Mouse (Mus musculus) induced T-regulatory cell, adult 2 months (primary cell): ENCODE data around the gene Car10.

Experiments
- DNase-seq: peaks from one replicate; pipeline ENCODE4 v3.0.0-alpha.2; 2012; ENCODE audit warnings: low read depth

Gene Car10

DNA sequence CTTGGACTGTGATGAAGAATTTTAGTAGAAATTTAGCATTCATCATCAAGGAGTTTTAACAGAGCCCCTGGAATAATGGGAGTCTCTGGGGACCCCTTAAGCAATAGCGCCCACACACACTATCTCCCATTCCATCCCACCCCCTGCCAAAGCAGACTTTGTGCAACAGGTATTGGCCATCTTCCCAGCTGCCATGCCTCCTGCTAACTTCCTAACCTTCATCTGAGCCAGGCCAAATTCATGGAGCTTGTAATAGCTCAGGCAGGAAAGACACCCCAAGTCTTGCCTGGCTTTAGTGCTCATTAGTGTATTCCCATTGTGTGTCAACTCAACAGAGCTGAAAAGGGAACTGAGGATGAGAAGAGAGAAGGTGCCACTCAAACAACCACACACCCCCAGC is 481.8 kb downstream of the Car10 start:
- DNase-seq: no peak

DNA sequence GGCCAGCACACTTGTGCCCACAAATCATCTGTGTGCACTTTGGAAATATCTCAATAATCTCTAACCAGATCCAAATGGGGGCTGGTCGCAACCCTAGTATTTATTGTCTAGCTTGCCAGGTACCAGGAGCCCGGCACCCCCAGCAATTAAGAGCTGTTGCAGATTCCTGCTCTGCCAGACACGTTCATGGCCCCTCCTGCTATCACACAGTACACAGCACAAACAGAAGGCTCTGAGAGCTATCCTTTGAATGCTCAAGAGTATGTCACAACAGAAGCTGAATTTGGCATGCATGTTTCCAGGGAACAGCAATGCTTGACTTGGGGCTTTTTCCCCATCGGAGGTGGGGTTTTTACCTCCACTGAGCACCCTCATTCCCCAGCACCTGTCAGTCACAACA is 483.5 kb downstream of the Car10 start:
- no peak for DNase-seq

DNA sequence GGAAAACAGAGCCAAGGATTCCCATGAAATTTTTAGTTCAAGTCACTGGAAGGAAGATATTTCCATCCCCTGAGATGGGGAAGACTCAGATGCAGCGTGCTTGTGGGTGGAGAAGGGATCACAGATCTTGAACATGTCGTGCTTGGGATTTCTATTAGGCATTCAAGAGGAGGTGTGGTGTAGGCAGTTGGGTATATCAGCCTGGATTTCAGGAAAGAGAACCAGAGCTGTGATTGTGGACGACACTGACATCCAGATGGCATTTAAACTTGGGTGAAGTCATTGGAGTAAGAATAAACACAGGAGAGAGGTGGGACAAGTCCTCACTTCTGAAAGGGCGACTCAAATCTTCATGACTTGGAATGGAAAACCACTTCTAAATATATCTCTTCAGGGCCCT is 490.0 kb downstream of the Car10 start:
- no peak for DNase-seq

DNA sequence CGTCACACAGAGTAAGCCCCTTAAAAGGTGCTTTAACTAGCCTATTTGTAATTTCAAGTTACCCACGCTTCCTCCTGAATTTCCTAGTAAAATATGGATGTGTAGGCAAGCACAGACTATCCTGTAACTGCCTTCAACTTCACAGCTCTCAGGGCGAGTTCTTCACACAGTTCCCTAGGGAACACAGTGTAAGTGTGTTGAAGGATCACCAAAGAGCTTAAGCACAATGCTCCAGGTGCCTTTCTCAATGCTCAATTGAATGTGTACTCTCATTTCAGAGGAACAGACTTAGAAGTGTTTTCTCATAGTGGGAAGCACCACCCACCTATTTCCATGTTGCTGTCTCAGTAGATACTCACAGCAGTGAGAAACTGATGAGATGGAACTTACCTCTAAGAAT is 492.8 kb downstream of the Car10 start:
- no peak for DNase-seq

DNA sequence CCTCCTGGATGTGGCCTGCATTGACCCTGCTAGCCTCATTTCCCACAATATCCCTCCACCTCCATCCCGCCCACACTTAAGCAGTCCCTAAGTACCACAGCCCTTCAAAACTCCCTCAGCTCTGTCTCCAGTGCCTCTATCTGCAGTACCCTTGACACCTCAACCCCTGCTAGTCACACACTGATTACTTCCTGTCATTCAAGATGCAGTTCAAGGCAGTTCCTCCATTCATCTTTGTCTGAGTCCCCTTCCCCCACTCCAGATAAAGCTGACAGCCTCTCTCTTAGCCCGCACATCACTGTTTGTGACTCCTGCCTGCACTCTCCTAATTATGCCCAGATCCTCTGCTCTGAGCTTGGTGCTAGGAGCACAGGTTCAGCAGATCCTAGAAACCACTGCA is 496.2 kb downstream of the Car10 start:
- no peak for DNase-seq

DNA sequence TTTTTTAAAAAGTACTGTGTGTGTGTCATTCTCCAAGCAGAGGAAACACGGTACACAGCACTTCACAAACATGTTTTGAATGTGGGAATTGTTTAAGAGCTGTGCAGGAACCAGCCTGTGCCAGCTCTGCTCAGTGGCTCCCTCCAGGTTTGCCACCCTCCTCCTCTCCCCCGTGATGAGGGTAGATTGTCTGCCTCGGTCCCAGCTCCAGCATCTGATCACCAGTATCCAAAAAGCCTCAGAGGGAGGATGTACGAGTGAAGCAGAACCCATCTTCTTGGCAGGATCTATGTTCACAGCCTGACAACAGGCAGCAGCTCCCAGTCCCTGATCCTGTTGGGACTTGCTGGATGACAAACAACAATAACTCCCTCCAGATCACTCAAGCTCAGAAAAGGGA is 500.3 kb downstream of the Car10 start:
- no peak for DNase-seq

DNA sequence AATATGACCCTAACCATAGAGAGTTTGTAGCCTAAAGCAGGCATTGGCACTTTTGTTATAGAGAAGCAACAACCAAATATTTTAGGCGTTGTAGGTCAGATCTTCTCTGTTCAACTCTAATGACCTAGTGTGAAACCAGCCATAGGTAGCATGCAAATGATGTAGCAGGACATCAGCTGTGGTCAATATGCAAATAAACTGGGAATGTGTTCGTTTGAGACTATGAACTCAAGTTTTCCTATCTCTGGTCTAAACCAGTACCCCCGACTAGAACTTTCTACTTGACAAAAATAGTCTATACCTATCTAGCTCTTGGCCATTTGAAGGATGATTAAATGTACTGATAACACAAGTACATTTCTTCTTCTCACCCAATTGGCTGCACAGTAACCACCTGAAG is 501.9 kb downstream of the Car10 start:
- DNase-seq: no peak

DNA sequence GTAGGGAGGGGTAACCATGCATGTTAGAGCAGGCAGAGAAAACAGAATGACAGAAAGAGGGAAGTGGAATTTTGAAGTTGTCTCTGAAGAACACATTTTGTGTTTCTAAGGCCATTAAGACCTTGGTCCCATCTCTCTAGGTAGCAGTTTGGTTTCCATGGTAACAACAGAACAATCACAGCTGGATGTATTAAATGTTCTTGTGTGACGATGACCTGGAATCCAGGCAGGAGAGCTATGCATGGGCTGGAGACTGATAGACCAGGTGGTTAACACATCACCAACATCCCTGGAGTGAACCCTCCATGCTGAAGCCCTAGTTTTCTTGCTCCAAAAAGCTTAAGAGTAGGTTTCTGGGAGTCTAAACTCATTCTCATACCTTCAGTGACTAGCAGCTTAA is 505.7 kb downstream of the Car10 start:
- no peak for DNase-seq

DNA sequence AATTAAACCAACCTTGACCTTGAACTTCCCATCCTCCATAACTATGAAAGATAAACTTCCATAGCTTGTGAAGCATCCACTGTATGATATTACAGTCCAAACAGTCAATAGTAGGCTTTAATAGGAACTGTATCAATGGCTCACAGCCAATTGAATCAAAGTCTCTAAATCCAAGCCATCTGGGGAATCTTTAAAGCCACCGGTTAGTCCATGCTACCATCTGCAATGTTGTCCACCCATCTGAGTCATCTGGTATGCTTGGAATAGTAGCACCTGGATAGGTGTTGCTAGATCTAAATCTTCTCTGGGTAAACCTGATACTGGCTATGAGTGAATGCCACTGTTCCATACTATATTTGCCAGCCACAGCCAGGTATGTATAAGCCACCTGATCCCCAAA is 509.3 kb downstream of the Car10 start:
- DNase-seq: no peak

DNA sequence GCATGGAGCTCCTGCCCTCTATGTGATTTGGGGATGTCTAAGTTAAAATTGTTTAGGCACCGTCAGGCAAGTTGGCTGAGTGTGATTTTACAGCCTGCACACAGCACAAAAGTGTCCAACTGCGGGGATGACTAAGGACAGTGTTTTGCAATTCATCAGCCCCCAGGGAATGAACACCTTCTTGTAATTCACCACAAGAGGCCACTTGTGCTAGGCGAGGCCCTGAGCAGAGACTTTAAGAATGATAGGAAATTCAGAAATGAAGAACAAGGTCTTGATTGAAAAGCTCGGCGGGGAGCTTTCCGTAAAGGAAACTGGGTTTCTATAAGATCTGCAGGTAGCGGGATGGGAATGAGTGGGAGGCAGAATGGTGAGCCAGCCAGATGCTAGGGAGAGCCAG is 510.9 kb downstream of the Car10 start:
- no peak for DNase-seq

DNA sequence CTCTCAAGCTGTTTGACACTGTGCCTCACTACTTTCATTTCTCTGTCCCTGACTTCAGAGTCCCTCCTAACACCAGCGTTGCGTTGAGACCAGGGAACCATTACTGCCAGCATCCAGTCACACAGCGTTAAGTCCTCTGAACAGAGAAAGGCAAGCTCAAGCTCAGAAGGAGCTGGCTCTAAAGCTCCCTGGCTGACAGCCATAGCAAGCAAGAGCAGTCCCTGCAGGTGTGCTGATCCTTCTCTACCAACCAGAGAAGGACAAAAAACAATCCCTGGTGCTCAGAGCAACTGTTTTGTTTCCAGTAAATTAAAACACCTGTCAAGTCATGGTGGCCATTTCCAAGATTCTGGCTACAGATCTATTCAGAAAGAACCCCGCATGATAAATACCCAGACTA is 514.2 kb downstream of the Car10 start:
- DNase-seq: no peak

DNA sequence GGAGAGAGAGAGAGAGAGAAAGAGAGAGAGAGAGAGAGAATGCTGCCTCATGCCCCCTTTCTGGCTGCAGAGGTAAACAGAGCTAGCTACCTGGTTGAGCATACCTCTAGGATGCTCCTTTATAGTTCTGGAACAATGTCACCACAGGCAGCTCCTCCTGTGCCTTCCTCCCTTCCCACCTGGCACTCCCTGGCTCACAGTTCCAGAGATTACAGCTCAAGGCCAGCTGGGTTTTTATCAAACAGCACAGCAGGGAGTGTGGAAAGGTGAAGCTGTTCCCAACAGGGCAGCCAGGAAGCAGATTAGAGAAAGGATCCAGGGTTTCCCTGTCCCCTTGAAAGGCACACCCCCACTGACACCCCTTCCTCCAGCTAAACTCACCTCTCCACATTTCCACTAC is 517.0 kb downstream of the Car10 start:
- no peak for DNase-seq

DNA sequence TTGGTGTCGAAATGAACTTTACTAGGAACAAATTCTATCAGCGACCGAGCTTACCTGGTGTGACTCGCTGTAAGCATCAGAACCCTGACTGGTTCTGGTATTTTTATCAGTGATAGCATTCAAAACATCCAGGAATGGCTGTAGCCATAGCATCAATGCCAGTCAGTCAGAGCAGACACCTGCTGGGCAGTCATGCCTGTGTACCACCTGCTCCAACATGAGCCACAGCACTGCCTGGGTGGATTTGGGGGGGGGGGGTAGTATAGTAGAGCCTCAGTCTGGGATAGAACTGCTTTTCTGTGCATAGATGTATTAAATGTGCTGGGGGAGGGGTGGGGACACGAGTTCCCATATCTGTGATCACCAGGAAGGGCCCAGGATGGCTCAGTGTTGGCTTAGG is 525.8 kb downstream of the Car10 start:
- no peak for DNase-seq

DNA sequence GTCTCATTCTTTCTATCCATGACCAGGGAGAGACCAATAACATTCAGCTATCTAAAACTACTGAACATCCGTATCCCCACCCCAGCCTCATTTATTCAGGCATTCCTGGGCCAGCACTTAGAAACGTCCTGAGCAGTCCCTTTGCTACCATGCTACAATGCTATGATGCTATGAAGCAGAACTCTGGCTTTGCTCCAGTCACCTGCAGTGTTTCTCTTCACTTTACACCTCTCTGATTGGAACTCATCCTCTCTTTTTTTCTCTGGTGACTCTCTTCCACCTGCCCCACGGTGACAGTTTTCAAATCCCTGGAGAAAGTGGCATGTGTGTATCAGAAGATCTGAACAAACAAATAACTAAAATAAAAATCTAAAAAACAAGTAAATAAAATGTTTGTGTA is 541.6 kb downstream of the Car10 start:
- DNase-seq: no peak

DNA sequence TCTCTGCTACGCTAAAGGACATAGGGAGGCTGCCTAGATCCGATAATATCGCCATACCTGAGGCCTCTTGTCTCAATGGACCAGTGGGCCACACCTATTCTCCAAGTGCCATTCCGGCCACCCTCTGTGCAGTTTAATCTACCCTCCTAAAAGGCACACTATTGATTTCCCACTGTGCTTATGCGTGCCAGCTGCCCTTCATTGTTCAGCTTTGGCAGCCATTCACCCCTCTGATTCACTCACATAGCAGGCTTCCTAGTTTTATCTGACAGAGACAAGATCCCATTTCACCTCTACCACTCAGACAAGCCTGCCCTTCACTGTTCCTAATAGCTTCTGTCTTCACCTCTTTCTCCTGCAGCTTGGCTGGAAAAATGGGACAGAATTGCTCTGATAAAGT is 543.1 kb downstream of the Car10 start:
- DNase-seq: no peak

DNA sequence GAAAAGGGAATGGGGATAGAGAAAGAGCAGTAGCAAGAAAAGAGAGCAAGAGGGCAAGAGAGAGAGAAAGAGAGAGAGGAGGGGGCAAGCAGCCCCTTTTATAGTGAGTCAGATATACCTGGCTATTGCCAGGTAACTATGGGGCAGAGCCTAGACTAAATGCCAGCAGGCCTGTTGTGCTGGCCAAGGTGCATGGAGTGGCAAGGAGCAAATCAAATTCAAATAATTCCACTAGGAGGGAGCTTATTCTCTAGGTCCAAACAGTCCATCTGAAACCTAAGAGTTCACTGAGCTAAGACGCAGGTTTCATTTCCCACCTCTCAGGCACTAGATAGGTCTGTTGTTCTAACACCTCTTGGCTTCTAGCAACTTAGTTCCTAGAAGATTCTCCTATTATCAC is 544.5 kb downstream of the Car10 start:
- DNase-seq: no peak

DNA sequence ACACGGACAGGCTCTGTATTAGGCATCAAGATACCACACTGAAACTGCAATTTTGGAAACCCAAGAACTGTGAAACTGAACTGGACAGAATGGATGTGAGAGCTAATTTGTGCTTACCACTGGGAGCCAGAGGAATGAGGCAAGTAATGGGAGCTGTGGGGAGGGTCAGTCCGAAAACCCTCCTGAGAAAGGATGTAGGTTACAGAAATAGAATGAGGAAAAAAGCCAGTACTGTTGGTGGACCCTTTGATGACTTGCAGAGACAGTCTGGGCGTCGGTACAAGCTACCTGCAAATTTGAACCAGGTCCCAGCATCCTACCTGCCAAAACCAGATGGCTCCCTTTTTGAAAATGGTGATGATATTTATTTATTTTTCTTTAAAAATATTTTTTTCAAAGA is 545.2 kb downstream of the Car10 start:
- no peak for DNase-seq

DNA sequence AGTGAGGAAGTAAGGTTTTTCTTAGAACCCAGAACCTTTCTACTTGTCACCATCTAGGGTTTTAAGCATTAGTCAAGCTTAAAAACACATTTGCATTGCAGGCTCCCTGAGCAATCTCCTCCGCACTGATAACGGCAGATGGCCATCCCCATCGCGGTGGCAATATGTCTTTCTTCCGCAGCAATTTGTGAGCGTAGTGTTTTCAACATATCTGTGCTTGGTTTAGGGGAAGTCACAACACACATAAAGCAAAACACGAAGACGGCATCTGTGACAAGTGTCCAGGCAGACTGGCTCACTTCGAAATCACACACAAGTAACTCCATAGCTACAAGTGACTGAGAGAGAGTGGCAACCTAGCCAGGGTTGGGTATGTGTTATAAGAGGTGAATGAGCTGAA is 545.6 kb downstream of the Car10 start:
- DNase-seq: no peak

DNA sequence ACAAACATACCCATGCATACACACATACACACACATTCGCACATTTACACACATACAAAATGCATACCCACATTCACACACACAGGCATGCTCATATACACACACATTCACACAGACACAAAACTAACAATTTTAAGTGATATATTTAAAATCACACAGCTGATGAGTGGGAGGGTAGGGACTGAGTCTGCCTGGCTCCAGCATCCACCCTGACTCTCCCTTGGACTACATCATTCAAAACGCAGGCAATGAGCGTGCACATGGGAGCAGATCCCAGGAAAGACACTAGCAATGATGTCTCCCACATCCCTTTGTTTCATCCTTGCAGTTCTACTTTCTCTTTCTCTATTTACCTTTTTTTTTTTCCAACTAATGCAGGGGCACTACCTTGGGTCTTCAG is 548.4 kb downstream of the Car10 start:
- DNase-seq: no peak
